Mouse (Mus musculus): ENCODE measurements around the gene Ripor2. TPM values are rescaled to one million over a fixed set of nuclear protein-coding genes. Genes with fewer than 3 reads are reported as not detected.

Ripor2 gene
- 100 to 1,000 TPM; 312 to 329 TPM for total RNA-seq (2023)

GRCm38 (mm10) chr13:24581833-24582232, at the start of gene Ripor2:
Gene Ripor2, plus strand, starts transcription at chr13:24582189.

GRCm38 (mm10) chr13:24741028-24741427, 159.0 kb downstream of the Ripor2 start, which contains the start of gene Armh2:
Gene Armh2, plus strand, starts transcription at chr13:24741232.

GRCm38 (mm10) chr13:24761403-24762227, 179.6 kb downstream of the Ripor2 start, which contains the start of gene Gmnn:
Gene Gmnn, minus strand, starts transcription at chr13:24761923.

Other genes with a start within 250 kb of the Ripor2 start
- not detected for gene Armh2, start 159.0 kb downstream of the Ripor2 start, total RNA-seq (2023)
- gene Gmnn, start 179.7 kb downstream of the Ripor2 start, total RNA-seq (2023), result 10 to 100 TPM; 37.7 to 38.8 TPM
- gene BC005537, start 219.5 kb downstream of the Ripor2 start, total RNA-seq (2023), result 100 to 1,000 TPM; 150 to 167 TPM
- gene Acot13, start 249.4 kb downstream of the Ripor2 start, total RNA-seq (2023), result 10 to 100 TPM in 1 of 2 experiments, 1 to 10 TPM in 1; 8.2 to 10.7 TPM
- gene Tdp2, start 249.5 kb downstream of the Ripor2 start, total RNA-seq (2023), result 10 to 100 TPM; 18.9 to 24.8 TPM

All from neutrophil, adult 59 days (primary cell).